Mouse (Mus musculus) limb, embryonic 11.5 days (tissue): Measurements from ENCODE around the gene Gm3448. TPM values are rescaled to one million over a fixed set of nuclear protein-coding genes. Genes with fewer than 3 reads are reported as not detected.
"Not testable (repeated sequence)": the region's sequence is repeated elsewhere in the genome, so short reads cannot be mapped to it uniquely, and the experiment has no call there.

Source experiments
- ATAC-seq: fragments of 200-750 bp; cut with Nextera tagmentation; 2 replicates; pipeline ENCODE4 v1.8.0; 2017; ENCODE audit warnings: low read depth; ENCODE audit not compliant: insufficient number of reproducible peaks, low FRiP score, low TSS enrichment
- DNase-seq: peaks from one replicate; pipeline ENCODE4 v3.0.0-alpha.2; 2015; ENCODE audit warnings: low spot score
- H3K27ac ChIP-seq: fragments of 300-500 bp; sonication (generic); replicated peaks from 2 replicates; pipeline ENCODE4 v1.5.1; 2014; ENCODE audit warnings: low read depth, mild to moderate bottlenecking, low read length
- H3K27me3 ChIP-seq: fragments of 300-500 bp; sonication (generic); 2 replicates; pipeline ENCODE4 v1.6.1; 2014; ENCODE audit warnings: mild to moderate bottlenecking, low read length, mixed read lengths; ENCODE audit not compliant: control insufficient read depth, insufficient read depth
- H3K36me3 ChIP-seq: fragments of 300-500 bp; sonication (generic); 2 replicates; pipeline ENCODE4 v1.6.1; 2014; ENCODE audit warnings: mild to moderate bottlenecking, low read length, moderate library complexity, mixed read lengths; ENCODE audit not compliant: control insufficient read depth, insufficient read depth
- H3K4me1 ChIP-seq: fragments of 300-500 bp; sonication (generic); 2 replicates; pipeline ENCODE4 v1.6.1; 2014; ENCODE audit warnings: low read length, mixed read lengths; ENCODE audit not compliant: control insufficient read depth, insufficient read depth
- H3K4me2 ChIP-seq: fragments of 300-500 bp; sonication (generic); 2 replicates; pipeline ENCODE4 v1.6.1; 2014; ENCODE audit warnings: low read depth, mild to moderate bottlenecking, moderate library complexity; ENCODE audit not compliant: severe bottlenecking
- H3K4me3 ChIP-seq: fragments of 300-500 bp; sonication (generic); 2 replicates; pipeline ENCODE4 v1.5.1; 2014; ENCODE audit warnings: low read depth, low read length
- H3K9ac ChIP-seq: fragments of 300-500 bp; sonication (generic); 2 replicates; pipeline ENCODE4 v1.6.1; 2014; ENCODE audit warnings: mild to moderate bottlenecking, low read length
- H3K9me3 ChIP-seq: fragments of 300-500 bp; sonication (generic); 2 replicates; pipeline ENCODE4 v1.6.1; 2016; ENCODE audit warnings: low read length; ENCODE audit not compliant: control insufficient read depth
- WGBS: fragments of 180-500 bp; shearing (Covaris S2); extraction: QIAGEN DNeasy Blood & Tissue Kit; methylation state at CpG from one replicate; pipeline ENCODE4 v1.1.7; 2014; 5-methylcytosine and 5-hydroxymethylcytosine counted together
- polyA plus RNA-seq: library from polyadenylated mRNA; unstranded; fragments of >200 nt; fragmentation: Nextera tagmentation; extraction: Ambion mirVana; gene quantifications from 2 replicates; pipeline ENCODE4 v1.2.1, GENCODE M21; 2014

Gene Gm3448
- polyA plus RNA-seq, 1 experiment from 2014 or later, result 3.2 TPM

DNA sequence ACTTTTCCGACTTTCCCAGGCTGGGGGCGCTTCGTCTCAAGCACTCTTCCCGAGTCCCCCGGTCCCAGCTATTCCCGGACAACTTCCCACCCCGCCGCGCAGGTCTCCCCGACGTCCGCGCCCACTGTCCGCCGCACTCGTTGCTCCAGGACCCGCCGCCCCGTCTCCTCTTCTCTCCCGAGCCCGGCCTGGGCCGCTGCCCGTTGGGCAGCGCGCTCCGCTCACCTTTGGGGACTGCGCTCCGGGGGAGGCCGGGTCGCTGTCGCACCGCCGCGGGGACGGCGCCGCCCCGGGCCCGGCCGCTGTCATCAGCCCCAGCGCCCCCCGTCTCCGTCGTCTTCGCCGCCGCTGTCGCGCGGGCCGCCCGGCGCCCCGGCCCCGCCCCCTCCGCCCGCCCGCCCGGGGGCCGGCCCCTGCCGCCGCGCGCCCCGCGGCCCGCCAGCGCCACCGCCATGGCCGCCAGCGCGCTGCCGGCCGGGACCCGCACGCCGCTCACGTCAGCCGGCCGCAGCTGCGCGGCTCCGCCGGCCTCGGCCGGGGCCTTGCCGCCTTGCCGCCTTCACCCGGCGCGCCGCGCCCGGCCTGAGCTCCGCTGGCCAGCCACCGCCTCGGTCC is 17.4 kb downstream of the Gm3448 start:
- H3K9ac ChIP-seq, H3K4me3 ChIP-seq, H3K4me1 ChIP-seq, H3K36me3 ChIP-seq, H3K27me3 ChIP-seq, DNase-seq, H3K27ac ChIP-seq, H3K9me3 ChIP-seq, H3K4me2 ChIP-seq: not testable (repeated sequence)
- WGBS, result no CpG with 5 or more reads among the region's 97 CpGs
- ATAC-seq, result peak; percentile 40

DNA sequence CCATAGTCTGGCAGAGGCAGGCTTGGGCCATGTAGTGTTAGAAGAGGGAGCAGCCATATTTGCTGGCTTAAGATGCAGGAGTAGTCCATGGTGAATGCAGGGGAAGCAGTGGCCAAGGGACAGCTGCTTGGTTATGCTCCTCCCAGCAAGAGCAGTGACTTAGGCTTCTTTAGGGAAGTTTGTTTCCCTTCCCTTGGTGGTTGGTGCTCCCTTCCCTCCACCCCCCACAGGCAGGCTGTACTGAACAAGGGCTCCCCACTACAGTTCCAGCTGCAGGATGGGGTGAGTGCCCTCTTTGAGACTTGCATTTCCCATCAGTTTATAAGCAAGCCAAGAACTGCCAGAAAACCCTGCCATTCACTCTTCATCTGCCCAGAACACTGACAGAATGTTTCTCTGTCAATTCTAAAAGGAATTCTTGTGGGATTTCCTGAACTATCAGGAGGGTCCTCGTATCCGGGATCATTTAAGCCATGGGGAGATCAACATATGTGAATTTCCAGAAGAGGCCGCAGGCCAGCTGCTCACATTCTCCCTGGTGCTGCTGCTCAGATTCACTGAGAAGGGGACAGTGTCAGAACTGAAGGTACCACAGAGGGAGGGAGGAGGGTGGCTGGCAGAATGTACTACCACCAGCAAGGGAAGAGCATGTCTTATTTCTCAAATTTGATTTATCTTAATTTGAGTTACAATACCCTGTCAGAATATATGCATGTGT is 19.7 kb downstream of the Gm3448 start:
- H3K27ac ChIP-seq, H3K4me1 ChIP-seq, H3K27me3 ChIP-seq, ATAC-seq, H3K4me3 ChIP-seq, H3K9ac ChIP-seq, DNase-seq, H3K36me3 ChIP-seq, H3K9me3 ChIP-seq, H3K4me2 ChIP-seq: not testable (repeated sequence)
- 89% methylated on average over 3 of the region's 3 CpGs for WGBS

DNA sequence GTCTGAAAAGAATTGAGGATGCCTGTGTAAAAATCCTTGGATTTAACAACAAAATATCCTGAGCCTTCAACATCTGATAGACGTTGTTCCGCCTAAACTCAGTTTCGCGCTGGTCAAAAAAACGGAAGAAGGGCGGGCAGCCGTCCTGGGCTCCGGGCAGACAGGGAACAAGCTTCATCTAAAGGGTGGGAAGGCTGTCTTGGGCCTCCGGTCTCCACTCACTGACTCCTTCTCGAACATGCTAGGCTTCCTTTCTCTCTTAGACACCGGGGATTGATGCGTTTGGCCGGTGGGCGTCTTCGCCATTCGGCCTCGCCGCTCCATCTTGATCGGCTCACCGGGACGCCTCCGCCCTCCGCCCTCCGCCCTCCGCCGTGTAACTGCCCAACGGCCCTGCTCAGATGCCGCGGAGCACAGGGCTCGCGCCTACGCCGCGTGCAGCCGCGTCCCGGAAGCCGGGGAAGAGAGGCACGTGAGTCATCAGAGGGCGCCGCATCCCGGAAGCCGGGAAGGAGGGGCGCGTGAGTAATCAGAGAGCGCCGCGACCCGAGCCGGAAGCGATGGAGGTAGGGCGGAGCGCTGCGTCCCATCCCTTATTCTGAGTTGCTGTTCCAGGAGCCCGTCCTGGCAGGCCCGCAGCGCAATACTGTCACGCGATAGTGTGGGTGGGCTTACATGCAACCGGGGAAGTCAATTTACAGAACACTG is 31.5 kb downstream of the Gm3448 start, which contains the start of gene Gm3435:
Gene Gm3435 (plus strand): TSS at position 471 of the 708 bp plus-strand sequence.
- H3K4me1 ChIP-seq, H3K36me3 ChIP-seq, H3K4me3 ChIP-seq, H3K27me3 ChIP-seq, H3K9ac ChIP-seq, H3K27ac ChIP-seq, H3K9me3 ChIP-seq, DNase-seq, H3K4me2 ChIP-seq: not testable (repeated sequence)
- no CpG with 5 or more reads among the region's 60 CpGs for WGBS
- ATAC-seq, result peak; percentile 95

DNA sequence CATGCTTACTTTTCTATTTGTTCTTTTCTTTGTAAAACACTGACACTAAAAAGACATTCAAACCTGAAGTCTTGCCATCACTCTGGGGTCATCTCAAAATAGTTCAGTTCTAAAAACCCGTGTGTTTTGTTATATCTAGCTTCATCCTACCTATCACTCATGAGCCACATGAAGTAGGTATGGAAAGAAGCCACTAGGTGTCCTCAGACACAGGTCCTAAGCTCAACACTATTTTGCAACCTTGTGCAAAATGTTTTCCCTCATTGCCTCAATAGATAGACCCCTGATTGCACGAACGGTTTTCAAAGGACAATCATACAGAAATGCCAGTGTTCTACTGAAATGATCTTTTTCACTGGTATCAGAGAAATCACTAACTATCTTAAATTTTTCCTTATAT is 32.2 kb downstream of the Gm3448 start:
- not testable (repeated sequence) for H3K4me1 ChIP-seq, DNase-seq, H3K27ac ChIP-seq, H3K4me3 ChIP-seq, H3K36me3 ChIP-seq, H3K9ac ChIP-seq, H3K27me3 ChIP-seq, H3K4me2 ChIP-seq, H3K9me3 ChIP-seq, ATAC-seq
- WGBS, result no CpG with 5 or more reads among the region's 3 CpGs

DNA sequence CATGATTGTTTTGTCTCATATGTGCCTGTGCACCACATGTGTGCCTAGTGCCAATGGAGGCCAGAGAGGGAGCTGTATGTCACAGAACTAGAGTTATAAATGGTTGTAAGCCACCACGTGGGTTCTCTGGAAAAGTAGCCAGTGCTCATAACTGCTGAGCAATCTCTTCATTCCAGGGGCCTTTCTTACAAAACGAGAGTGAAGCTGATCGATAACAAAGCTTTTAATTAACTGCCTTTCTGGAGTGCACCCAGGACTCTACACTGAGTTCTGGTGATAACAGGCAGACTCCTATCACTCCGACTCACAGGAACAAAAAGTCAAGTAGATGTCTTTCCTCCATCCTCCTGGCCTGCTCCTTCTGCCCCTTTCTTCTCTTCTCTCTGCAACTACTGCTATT is 41.3 kb downstream of the Gm3448 start:
- not testable (repeated sequence) for H3K4me3 ChIP-seq, H3K27me3 ChIP-seq, H3K9ac ChIP-seq, H3K4me2 ChIP-seq, H3K27ac ChIP-seq, H3K9me3 ChIP-seq, H3K4me1 ChIP-seq, ATAC-seq, H3K36me3 ChIP-seq, DNase-seq
- WGBS, result no CpG with 5 or more reads among the region's 4 CpGs

DNA sequence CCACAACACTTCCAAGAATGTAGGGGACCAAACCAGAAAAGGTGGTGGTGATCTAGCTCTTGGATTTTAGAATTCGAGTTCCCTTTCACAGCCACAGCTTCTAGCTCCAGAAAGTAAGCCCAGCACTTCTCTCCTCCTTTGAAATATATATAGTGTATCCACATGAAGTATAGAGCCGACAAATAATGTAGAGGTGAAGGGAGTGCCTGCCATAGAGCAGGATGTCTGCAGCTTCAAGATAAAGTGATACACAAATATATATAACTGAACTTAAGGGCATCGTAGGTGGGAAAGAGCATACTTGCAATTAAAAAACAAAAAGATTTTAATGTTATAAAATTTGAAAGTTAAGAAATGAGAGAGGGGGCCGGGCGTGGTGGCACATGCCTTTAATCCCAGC is 47.2 kb downstream of the Gm3448 start:
- not testable (repeated sequence) for H3K27me3 ChIP-seq, H3K9me3 ChIP-seq
- WGBS, result no CpG with 5 or more reads among the region's 5 CpGs

DNA sequence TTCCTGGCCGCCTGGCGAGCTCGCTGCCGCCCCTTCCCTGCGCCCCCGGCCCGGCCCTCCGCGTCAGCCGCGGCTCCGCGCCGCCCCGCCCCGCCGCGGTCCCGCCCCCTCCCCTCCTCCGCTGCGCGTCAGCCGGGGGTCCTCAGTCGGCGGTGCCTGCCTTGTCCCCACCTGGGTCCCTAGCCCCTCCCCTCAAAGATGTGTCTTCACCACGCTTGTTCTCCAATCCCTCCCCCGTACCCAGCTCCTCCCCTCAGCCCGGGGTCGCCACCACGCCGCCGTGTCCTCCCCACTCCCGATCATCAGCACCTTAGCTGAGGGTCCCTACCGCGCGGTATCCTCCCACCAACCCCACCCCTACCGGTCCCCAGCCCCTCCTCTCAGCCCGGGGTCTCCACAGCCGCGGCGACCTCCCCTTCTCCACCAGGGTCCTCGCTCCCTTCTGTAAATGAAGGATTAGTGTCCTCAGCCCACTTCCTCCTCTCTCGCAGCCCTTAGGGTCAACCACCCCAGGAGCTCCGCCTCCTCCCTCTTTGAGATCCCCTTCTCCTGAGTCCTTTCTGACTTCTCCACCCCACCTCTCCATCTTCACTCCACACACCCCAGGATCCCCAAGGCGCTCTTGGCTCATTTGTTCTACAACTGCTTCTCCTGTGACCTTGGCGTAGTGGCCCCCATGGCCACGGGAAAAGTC is 48.1 kb downstream of the Gm3448 start:
- not testable (repeated sequence) for H3K9ac ChIP-seq, H3K4me3 ChIP-seq, H3K4me2 ChIP-seq, DNase-seq, H3K27ac ChIP-seq, H3K9me3 ChIP-seq, H3K4me1 ChIP-seq, H3K36me3 ChIP-seq, H3K27me3 ChIP-seq
- no CpG with 5 or more reads among the region's 47 CpGs for WGBS
- ATAC-seq, result peak; percentile 91

More for the DNA sequence above, 47.2 kb downstream of the Gm3448 start:
- not testable (repeated sequence) for ATAC-seq, H3K4me3 ChIP-seq, DNase-seq, H3K27ac ChIP-seq, H3K4me1 ChIP-seq, H3K9ac ChIP-seq, H3K4me2 ChIP-seq, H3K36me3 ChIP-seq

DNA sequence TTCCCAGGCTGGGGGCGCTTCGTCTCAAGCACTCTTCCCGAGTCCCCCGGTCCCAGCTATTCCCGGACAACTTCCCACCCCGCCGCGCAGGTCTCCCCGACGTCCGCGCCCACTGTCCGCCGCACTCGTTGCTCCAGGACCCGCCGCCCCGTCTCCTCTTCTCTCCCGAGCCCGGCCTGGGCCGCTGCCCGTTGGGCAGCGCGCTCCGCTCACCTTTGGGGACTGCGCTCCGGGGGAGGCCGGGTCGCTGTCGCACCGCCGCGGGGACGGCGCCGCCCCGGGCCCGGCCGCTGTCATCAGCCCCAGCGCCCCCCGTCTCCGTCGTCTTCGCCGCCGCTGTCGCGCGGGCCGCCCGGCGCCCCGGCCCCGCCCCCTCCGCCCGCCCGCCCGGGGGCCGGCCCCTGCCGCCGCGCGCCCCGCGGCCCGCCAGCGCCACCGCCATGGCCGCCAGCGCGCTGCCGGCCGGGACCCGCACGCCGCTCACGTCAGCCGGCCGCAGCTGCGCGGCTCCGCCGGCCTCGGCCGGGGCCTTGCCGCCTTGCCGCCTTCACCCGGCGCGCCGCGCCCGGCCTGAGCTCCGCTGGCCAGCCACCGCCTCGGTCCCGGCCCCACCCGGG is 48.7 kb downstream of the Gm3448 start:
- H3K4me2 ChIP-seq, H3K36me3 ChIP-seq, H3K4me3 ChIP-seq, H3K27me3 ChIP-seq, H3K4me1 ChIP-seq, DNase-seq, H3K9ac ChIP-seq, H3K9me3 ChIP-seq, H3K27ac ChIP-seq: not testable (repeated sequence)
- WGBS, result no CpG with 5 or more reads among the region's 98 CpGs
- peak; percentile 70 for ATAC-seq
